8 mouse cellular contexts compared by ENCODE assay signal in genomic region chr1:88456451-88457072, GRCm38 (mm10). TPM values are rescaled to one million over a fixed set of nuclear protein-coding genes. Genes with fewer than 3 reads are reported as not detected.
DNase-seq lines count a peak whose midpoint lies in the region; ATAC-seq and TF ChIP-seq lines count a peak whose summit lies in the region.

No protein-coding gene starts in this region.

- H3K9me3 ChIP-seq in CH12.LX (replicated peaks; ENCODE audit: low read length): peaks cover 39% of the 10 kb centered on the region
- H3K9me3 ChIP-seq in forebrain, embryonic 10.5 days: no peaks in the 10 kb centered on the region
- no peaks in the 10 kb centered on the region for H3K9me3 ChIP-seq in heart, embryonic 13.5 days
- no peaks in the 10 kb centered on the region for H3K9me3 ChIP-seq in kidney, postnatal 0 days (replicated peaks; ENCODE audit: low read length)
- H3K9me3 ChIP-seq in liver, embryonic 11.5 days (ENCODE audit: control insufficient read depth, low read length): no peaks in the 10 kb centered on the region
- no peaks in the 10 kb centered on the region for H3K9me3 ChIP-seq in stomach, postnatal 0 days (ENCODE audit: control insufficient read depth, low read length)

- no peaks in the 10 kb centered on the region for H3K36me3 ChIP-seq in CH12.LX (replicated peaks in 1 of 2; ENCODE audit: control insufficient read depth in 1 of 2, insufficient read depth in 1 of 2, low read length in 1 of 2)
- no peaks in the 10 kb centered on the region for H3K36me3 ChIP-seq in forebrain, embryonic 10.5 days (replicated peaks)
- no peaks in the 10 kb centered on the region for H3K36me3 ChIP-seq in heart, embryonic 13.5 days
- H3K36me3 ChIP-seq in kidney, postnatal 0 days (ENCODE audit: insufficient read depth, low read length): no peaks in the 10 kb centered on the region
- H3K36me3 ChIP-seq in liver, embryonic 11.5 days (ENCODE audit: control insufficient read depth, insufficient read depth, low read length): no peaks in the 10 kb centered on the region
- no peaks in the 10 kb centered on the region for H3K36me3 ChIP-seq in stomach, postnatal 0 days (ENCODE audit: control insufficient read depth, insufficient read depth, low read length)

- H3K4me2 ChIP-seq in CH12.LX (ENCODE audit: insufficient read depth, low read depth, poor library complexity, severe bottlenecking): no peak overlapping the region
- H3K4me2 ChIP-seq in heart, embryonic 13.5 days: no peak overlapping the region; the same call in 1 of the 2 replicates
- no peak overlapping the region for H3K4me2 ChIP-seq in kidney, postnatal 0 days (ENCODE audit: low read length)
- H3K4me2 ChIP-seq in liver, embryonic 11.5 days: no peak overlapping the region
- no peak overlapping the region for H3K4me2 ChIP-seq in stomach, postnatal 0 days (replicated peaks; ENCODE audit: low read depth)

- WGBS in forebrain, embryonic 10.5 days: 55% methylated on average over 14 of the region's 14 CpGs
- 52% methylated on average over 14 of the region's 14 CpGs for WGBS in heart, embryonic 13.5 days
- WGBS in kidney, postnatal 0 days: 64% methylated on average over 14 of the region's 14 CpGs
- 55% methylated on average over 14 of the region's 14 CpGs for WGBS in liver, embryonic 11.5 days
- WGBS in stomach, postnatal 0 days: 52% methylated on average over 14 of the region's 14 CpGs

- TF ChIP-seq CTCF in CH12.LX (conservative IDR thresholded peaks at IDR 0.05 in 1 of 2, IDR thresholded peaks at IDR 0.05 in 1 of 2; ENCODE audit: low read depth in 2 of 2, low read length in 2 of 2): peak; percentile 35 to 79; a peak in 2 of 4 replicates
- TF ChIP-seq CTCF in kidney, postnatal 0 days (IDR thresholded peaks at IDR 0.05; ENCODE audit: low read depth): peak; percentile 87
- TF ChIP-seq CTCF in stomach, postnatal 0 days (IDR thresholded peaks at IDR 0.05; ENCODE audit: low read depth): peak; percentile 91

- TF ChIP-seq RAD21 in CH12.LX (IDR thresholded peaks at IDR 0.05; ENCODE audit: low read depth, low read length): peak; percentile 42

- H3K27me3 ChIP-seq in CH12.LX (replicated peaks): no peaks in the 10 kb centered on the region
- no peaks in the 10 kb centered on the region for H3K27me3 ChIP-seq in forebrain, embryonic 10.5 days (ENCODE audit: poor library complexity, severe bottlenecking)
- H3K27me3 ChIP-seq in heart, embryonic 13.5 days (replicated peaks): no peaks in the 10 kb centered on the region
- no peaks in the 10 kb centered on the region for H3K27me3 ChIP-seq in kidney, postnatal 0 days (ENCODE audit: insufficient read depth, low read length)
- no peaks in the 10 kb centered on the region for H3K27me3 ChIP-seq in liver, embryonic 11.5 days (replicated peaks; ENCODE audit: control insufficient read depth, insufficient read depth, low read length)
- no peaks in the 10 kb centered on the region for H3K27me3 ChIP-seq in stomach, postnatal 0 days (ENCODE audit: control insufficient read depth, insufficient read depth, low read length)

- H3K79me2 ChIP-seq in CH12.LX (replicated peaks; ENCODE audit: control insufficient read depth, extremely low read depth, insufficient read depth, poor library complexity, severe bottlenecking): no peaks in the 10 kb centered on the region

- H3K4me1 ChIP-seq in CH12.LX (ENCODE audit: control insufficient read depth in 1 of 2, insufficient read depth in 2 of 2): peaks cover 0 to 3% of the 10 kb centered on the region in 2 experiments; a peak in 1 of 4 replicates
- peaks cover 30% of the 10 kb centered on the region for H3K4me1 ChIP-seq in forebrain, embryonic 10.5 days
- H3K4me1 ChIP-seq in heart, embryonic 13.5 days: peaks cover 11% of the 10 kb centered on the region; the same call in 1 of the 2 replicates
- H3K4me1 ChIP-seq in kidney, postnatal 0 days (replicated peaks; ENCODE audit: insufficient read depth, low read length): no peaks in the 10 kb centered on the region
- no peaks in the 10 kb centered on the region for H3K4me1 ChIP-seq in liver, embryonic 11.5 days (replicated peaks; ENCODE audit: control insufficient read depth, insufficient read depth, low read length)
- no peaks in the 10 kb centered on the region for H3K4me1 ChIP-seq in stomach, postnatal 0 days (replicated peaks; ENCODE audit: control insufficient read depth, insufficient read depth)

- ATAC-seq in heart, embryonic 13.5 days (ENCODE audit: extremely low read depth, insufficient number of reproducible peaks, low FRiP score, low TSS enrichment): peak; percentile 56; the same call in 1 of the 2 replicates
- ATAC-seq in kidney, postnatal 0 days (replicated peaks; ENCODE audit: low FRiP score, low read depth): peak; percentile 25
- peak; percentile 65; the same call in 1 of the 2 replicates for ATAC-seq in liver, embryonic 11.5 days (replicated peaks; ENCODE audit: low FRiP score)
- ATAC-seq in stomach, postnatal 0 days (ENCODE audit: low FRiP score, low TSS enrichment): peak; percentile 51

- no peak overlapping the region for H3K4me3 ChIP-seq in CH12.LX (replicated peaks in 1 of 3; ENCODE audit: low read depth in 2 of 3, low read length in 2 of 3, poor library complexity in 1 of 3)
- no peak overlapping the region for H3K4me3 ChIP-seq in forebrain, embryonic 10.5 days
- no peak overlapping the region for H3K4me3 ChIP-seq in heart, embryonic 13.5 days
- H3K4me3 ChIP-seq in kidney, postnatal 0 days (replicated peaks; ENCODE audit: low read depth, low read length): no peak overlapping the region
- H3K4me3 ChIP-seq in liver, embryonic 11.5 days (ENCODE audit: low read depth, low read length): no peak overlapping the region
- no peak overlapping the region for H3K4me3 ChIP-seq in stomach, postnatal 0 days (ENCODE audit: low read depth, low read length)

- peak; percentile 56 for DNase-seq in CH12.LX (ENCODE audit: extremely low read depth)
- DNase-seq in c-Kit-positive CD71-negative TER-119-negative erythroid progenitor cells, embryonic 14.5 days (ENCODE audit: low read depth): peak; percentile 55
- DNase-seq in forebrain, embryonic 10.5 days (ENCODE audit: extremely low spot score, low spot score): peak; percentile 79
- peak; percentile 87 for DNase-seq in kidney, postnatal 0 days (ENCODE audit: low spot score)
- DNase-seq in liver, embryonic 11.5 days (ENCODE audit: low spot score): peak; percentile 52
- peak; percentile 75 for DNase-seq in neural tube, embryonic 10.5 days (ENCODE audit: extremely low spot score, low spot score)
- DNase-seq in stomach, postnatal 0 days (ENCODE audit: low spot score): peak; percentile 76

- no peak for TF ChIP-seq POLR2A in CH12.LX (IDR thresholded peaks at IDR 0.05; ENCODE audit: low read depth, low read length)

- TF ChIP-seq EP300 in CH12.LX (IDR thresholded peaks at IDR 0.05; ENCODE audit: low read length): no peak
- TF ChIP-seq EP300 in stomach, postnatal 0 days (optimal IDR thresholded peaks at IDR 0.05): no peak

- dilution Hi-C loops in CH12.LX (cut with MboI; ENCODE audit: extremely low pct_ligation_motif_present, extremely low pct_unique_long_range_greater_than_20kb, low sequenced_read_pairs): no loop called here

- in situ Hi-C loops in CH12.LX (cut with MboI; ENCODE audit: low pct_ligation_motif_present, low pct_unique_long_range_greater_than_20kb, low sequenced_read_pairs): no loop called here

- H3K9ac ChIP-seq in CH12.LX (ENCODE audit: insufficient read depth, low read depth): no peak overlapping the region
- no peak overlapping the region for H3K9ac ChIP-seq in heart, embryonic 13.5 days
- H3K9ac ChIP-seq in kidney, postnatal 0 days (ENCODE audit: low read depth, low read length): no peak overlapping the region
- H3K9ac ChIP-seq in liver, embryonic 11.5 days (ENCODE audit: low read depth, low read length): no peak overlapping the region
- H3K9ac ChIP-seq in stomach, postnatal 0 days (ENCODE audit: low read length): no peak overlapping the region

- no peak overlapping the region for H3K27ac ChIP-seq in CH12.LX (ENCODE audit: insufficient read depth, low read depth)
- no peak overlapping the region; the same call in 1 of the 2 replicates for H3K27ac ChIP-seq in forebrain, embryonic 10.5 days
- no peak overlapping the region for H3K27ac ChIP-seq in heart, embryonic 13.5 days (replicated peaks)
- H3K27ac ChIP-seq in kidney, postnatal 0 days: no peak overlapping the region
- H3K27ac ChIP-seq in liver, embryonic 11.5 days (ENCODE audit: low read depth, low read length): no peak overlapping the region
- no peak overlapping the region for H3K27ac ChIP-seq in stomach, postnatal 0 days (replicated peaks)

TF ChIP-seq in CH12.LX, 34 proteins besides CTCF, POLR2A, EP300 and RAD21 (continues in another document):
- TF ChIP-seq TCF12 (IDR thresholded peaks at IDR 0.05; ENCODE audit: low read depth, low read length) (no peak), MXI1 (IDR thresholded peaks at IDR 0.05; ENCODE audit: low read depth, low read length) (no peak), SMC3 (IDR thresholded peaks at IDR 0.05; ENCODE audit: low read depth, low read length) (peak; percentile 64), SIN3A (IDR thresholded peaks at IDR 0.05; ENCODE audit: low read length) (no peak), NELFE (IDR thresholded peaks at IDR 0.05; ENCODE audit: low read depth, low read length) (no peak), ZMIZ1 (IDR thresholded peaks at IDR 0.05; ENCODE audit: low read depth, low read length) (no peak), UBTF (IDR thresholded peaks at IDR 0.05; ENCODE audit: low read depth, low read length) (no peak), GABPA (IDR thresholded peaks at IDR 0.05; ENCODE audit: insufficient replicate concordance, low read depth, low read length) (no peak)

RNA-seq across cellular contexts. Expression of gene Spp2, which starts 49.8 kb away (rescaled TPM):
- not detected in 2 replicates for total RNA-seq in CH12.LX (2012; rRNA removed)
- not detected in 2 replicates for total RNA-seq in CH12.LX (2014; rRNA removed)
- not detected in 2 replicates for polyA plus RNA-seq in CH12.LX (2012; ENCODE audit: insufficient read length, low read depth)
- not detected in 2 replicates for polyA plus RNA-seq in forebrain, embryonic 10.5 days (2016; fragmentation: Nextera tagmentation; extraction: Ambion mirVana)
- 0.79 and 4.4 TPM in 2 replicates for polyA plus RNA-seq in heart, embryonic 13.5 days (2015; fragmentation: Nextera tagmentation; extraction: Ambion mirVana)
- 531 and 571 TPM in 2 replicates for polyA plus RNA-seq in kidney, postnatal 0 days (2015; fragmentation: Nextera tagmentation; extraction: Ambion mirVana)
- polyA plus RNA-seq in liver, embryonic 11.5 days (2014; fragmentation: Nextera tagmentation; extraction: Ambion mirVana): 78.7 and 82.3 TPM in 2 replicates
- polyA plus RNA-seq in stomach, postnatal 0 days (2015; fragmentation: Nextera tagmentation; extraction: Ambion mirVana): 0.93 and 1.8 TPM in 2 replicates

RNA-seq across cellular contexts. Expression of gene Glrp1, which starts 53.3 kb away (rescaled TPM):
- total RNA-seq in CH12.LX (2012; rRNA removed): 4.0 and 9.3 TPM in 2 replicates
- total RNA-seq in CH12.LX (2014; rRNA removed): 6.1 and 6.3 TPM in 2 replicates
- 9.1 and 11.7 TPM in 2 replicates for polyA plus RNA-seq in CH12.LX (2012; ENCODE audit: insufficient read length, low read depth)
- not detected in 2 replicates for polyA plus RNA-seq in forebrain, embryonic 10.5 days (2016; fragmentation: Nextera tagmentation; extraction: Ambion mirVana)
- polyA plus RNA-seq in heart, embryonic 13.5 days (2015; fragmentation: Nextera tagmentation; extraction: Ambion mirVana): 0.19 and 0.24 TPM in 2 replicates
- polyA plus RNA-seq in kidney, postnatal 0 days (2015; fragmentation: Nextera tagmentation; extraction: Ambion mirVana): 0.09 TPM in 1 of 2 replicates, not detected in the other
- 0.08 TPM in 1 of 2 replicates, not detected in the other for polyA plus RNA-seq in liver, embryonic 11.5 days (2014; fragmentation: Nextera tagmentation; extraction: Ambion mirVana)
- not detected in 2 replicates for polyA plus RNA-seq in stomach, postnatal 0 days (2015; fragmentation: Nextera tagmentation; extraction: Ambion mirVana)

Comparison
In these comparisons a context has a peak if more than half of its experiments do, and no peak if none do; other contexts are left out.
1. RNA of gene Spp2, which starts 49.8 kb away (polyA plus RNA-seq): 531 to 571 TPM in kidney, postnatal 0 days and 78.7 to 82.3 TPM in liver, embryonic 11.5 days; 0.93 to 1.8 TPM in stomach, postnatal 0 days, 0.79 to 4.4 TPM in heart, embryonic 13.5 days, not detected in CH12.LX and not detected in forebrain, embryonic 10.5 days; every median in the first group is over 10 times any median in the second.
2. Peak in every context shown above with its lines, with median percentiles within 50 percentile points of each other: DNase-seq, CTCF ChIP-seq and ATAC-seq.